Mouse (Mus musculus) bone marrow macrophage, adult 2 months (primary cell): Measurements from ENCODE around the gene Opa1.

ENCODE experiments used
- CTCF ChIP-seq: IDR thresholded peaks from 2 replicates; pipeline ENCODE4 v1.5.1; 2012; ENCODE audit warnings: low read depth, mild to moderate bottlenecking, low read length, moderate library complexity
- POLR2A ChIP-seq: IDR thresholded peaks from 2 replicates; pipeline ENCODE4 v1.6.1; 2012; ENCODE audit warnings: mild to moderate bottlenecking, low read depth, low read length, borderline replicate concordance

- TF ChIP-seq POLR2A: no peak
- no peak for TF ChIP-seq CTCF
These were observed 105.0 kb downstream of the Opa1 start for GRCm38 (mm10) chr16:29684111-29684510.
